Mouse (Mus musculus): Measurements from ENCODE around the gene Calr4. TPM values are rescaled to one million over a fixed set of nuclear protein-coding genes. Genes with fewer than 3 reads are reported as not detected.

The Calr4 gene
- total RNA-seq, 4 experiments from 2014 or later: 0.76 to 2.0 (median 1.0) TPM

- DNase-seq (ENCODE audit: low spot score in 2 of 2): peak; percentile 23 to 26
Measured at GRCm38 (mm10) chr4:109234806-109235350, 593 bp downstream of the Calr4 start.

- no peak for DNase-seq (ENCODE audit: low spot score in 2 of 2)
Measured at GRCm38 (mm10) chr4:109236186-109236879, 2.0 kb downstream of the Calr4 start.

GRCm38 (mm10) chr4:109238428-109239268, 4.4 kb downstream of the Calr4 start:
- peak; percentile 57 to 67 for DNase-seq (ENCODE audit: low spot score in 2 of 2)

GRCm38 (mm10) chr4:109241221-109241620, 6.9 kb downstream of the Calr4 start:
- DNase-seq (ENCODE audit: low spot score in 2 of 2): no peak

GRCm38 (mm10) chr4:109241934-109242333, 7.6 kb downstream of the Calr4 start:
- no peak for DNase-seq (ENCODE audit: low spot score in 2 of 2)

GRCm38 (mm10) chr4:109244506-109244905, 10.2 kb downstream of the Calr4 start:
- DNase-seq (ENCODE audit: low spot score in 2 of 2): no peak

GRCm38 (mm10) chr4:109245016-109245620, 10.8 kb downstream of the Calr4 start:
- DNase-seq (ENCODE audit: low spot score in 2 of 2): no peak

GRCm38 (mm10) chr4:109251605-109252004, 17.3 kb downstream of the Calr4 start:
- DNase-seq (ENCODE audit: low spot score in 2 of 2): no peak

GRCm38 (mm10) chr4:109252199-109252598, 17.9 kb downstream of the Calr4 start:
- no peak for DNase-seq (ENCODE audit: low spot score in 2 of 2)

GRCm38 (mm10) chr4:109253664-109254151, 19.4 kb downstream of the Calr4 start:
- DNase-seq (ENCODE audit: low spot score in 2 of 2): no peak

- DNase-seq (ENCODE audit: low spot score in 2 of 2): no peak
Measured at GRCm38 (mm10) chr4:109254511-109254910, 20.2 kb downstream of the Calr4 start.

- no peak for DNase-seq (ENCODE audit: low spot score in 2 of 2)
Measured at GRCm38 (mm10) chr4:109255321-109255720, 21.0 kb downstream of the Calr4 start.

- no peak for DNase-seq (ENCODE audit: low spot score in 2 of 2)
Measured at GRCm38 (mm10) chr4:109255727-109256417, 21.6 kb downstream of the Calr4 start.

GRCm38 (mm10) chr4:109256791-109257190, 22.5 kb downstream of the Calr4 start:
- no peak for DNase-seq (ENCODE audit: low spot score in 2 of 2)

GRCm38 (mm10) chr4:109257639-109258038, 23.4 kb downstream of the Calr4 start:
- no peak for DNase-seq (ENCODE audit: low spot score in 2 of 2)

- no peak for DNase-seq (ENCODE audit: low spot score in 2 of 2)
Measured at GRCm38 (mm10) chr4:109262068-109262467, 27.8 kb downstream of the Calr4 start.

- no peak for DNase-seq (ENCODE audit: low spot score in 2 of 2)
Measured at GRCm38 (mm10) chr4:109266056-109266455, 31.8 kb downstream of the Calr4 start.

- DNase-seq (ENCODE audit: low spot score in 2 of 2): no peak
Measured at GRCm38 (mm10) chr4:109266744-109267143, 32.5 kb downstream of the Calr4 start.

GRCm38 (mm10) chr4:109267452-109267851, 33.2 kb downstream of the Calr4 start:
- DNase-seq (ENCODE audit: low spot score in 2 of 2): no peak

- no peak for DNase-seq (ENCODE audit: low spot score in 2 of 2)
Measured at GRCm38 (mm10) chr4:109268903-109269302, 34.6 kb downstream of the Calr4 start.

GRCm38 (mm10) chr4:109271803-109272202, 37.5 kb downstream of the Calr4 start:
- no peak for DNase-seq (ENCODE audit: low spot score in 2 of 2)
